16 mouse cellular contexts compared by ENCODE assay signal in genomic region chr3:133357977-133358376, GRCm38 (mm10).
"Had no signal": no experiment of that assay in that cellular context is flagged by ENCODE, and none has a peak within 500 bp of the region (broad histone marks: within the 10 kb centered on the region; RNA-seq: fewer than 3 reads in every experiment).

No protein-coding gene starts in this region.

- DNase-seq: liver, embryonic 13.5 days; liver, postnatal 0 days; lung, adult 2 months; lung, postnatal 4 days; right cerebral cortex, postnatal 25 days; spleen, adult 18-20 months; thymus, adult 2 months; thymus, postnatal 25 days; thymus, postnatal 4 days had no signal

- H3K9me3 ChIP-seq: liver, embryonic 13.5 days; liver, embryonic 15.5 days; lung, embryonic 15.5 days; midbrain, embryonic 13.5 days; midbrain, embryonic 15.5 days; neural tube, embryonic 12.5 days had no signal

- ATAC-seq: liver, postnatal 0 days; lung, postnatal 0 days; midbrain, embryonic 13.5 days; midbrain, embryonic 15.5 days had no signal

- H3K27ac ChIP-seq: liver, embryonic 13.5 days; liver, embryonic 15.5 days; lung, embryonic 15.5 days; midbrain, embryonic 13.5 days; midbrain, embryonic 15.5 days; neural tube, embryonic 12.5 days had no signal

- H3K9ac ChIP-seq: liver, embryonic 13.5 days; liver, embryonic 15.5 days; liver, postnatal 0 days; lung, embryonic 15.5 days; midbrain, embryonic 13.5 days; midbrain, embryonic 15.5 days; neural tube, embryonic 12.5 days had no signal

- H3K36me3 ChIP-seq: liver, embryonic 13.5 days; liver, embryonic 15.5 days; lung, embryonic 15.5 days; midbrain, embryonic 13.5 days; midbrain, embryonic 15.5 days; neural tube, embryonic 12.5 days had no signal

- H3K4me3 ChIP-seq: liver, embryonic 13.5 days; liver, embryonic 15.5 days; lung, embryonic 15.5 days; midbrain, embryonic 13.5 days; midbrain, embryonic 15.5 days; neural tube, embryonic 12.5 days had no signal

- H3K4me2 ChIP-seq: liver, embryonic 13.5 days; liver, embryonic 15.5 days; lung, embryonic 15.5 days; midbrain, embryonic 11.5 days; midbrain, embryonic 13.5 days; midbrain, embryonic 15.5 days; neural tube, embryonic 12.5 days had no signal

- H3K4me1 ChIP-seq: liver, embryonic 13.5 days; liver, embryonic 15.5 days; lung, embryonic 15.5 days; midbrain, embryonic 13.5 days; midbrain, embryonic 15.5 days; neural tube, embryonic 12.5 days had no signal

- H3K27me3 ChIP-seq: liver, embryonic 13.5 days; liver, embryonic 15.5 days; lung, embryonic 15.5 days; midbrain, embryonic 13.5 days; midbrain, embryonic 15.5 days; neural tube, embryonic 12.5 days had no signal
